Mouse (Mus musculus) cortical plate, adult 2 months (tissue): ENCODE results near the gene Cdh5.

Source experiments
- CTCF ChIP-seq: fragments of 200-500 bp; IDR thresholded peaks from 2 replicates; pipeline ENCODE4 v1.5.1; 2011; ENCODE audit warnings: mild to moderate bottlenecking, control low read depth, low read length; ENCODE audit not compliant: insufficient read depth; ENCODE audit errors: extremely low read depth
- POLR2A ChIP-seq: fragments of 200-500 bp; IDR thresholded peaks from 2 replicates; pipeline ENCODE4 v1.6.1; 2011; ENCODE audit warnings: mild to moderate bottlenecking, low read length, control low read depth; ENCODE audit not compliant: insufficient read depth; ENCODE audit errors: extremely low read depth

DNA sequence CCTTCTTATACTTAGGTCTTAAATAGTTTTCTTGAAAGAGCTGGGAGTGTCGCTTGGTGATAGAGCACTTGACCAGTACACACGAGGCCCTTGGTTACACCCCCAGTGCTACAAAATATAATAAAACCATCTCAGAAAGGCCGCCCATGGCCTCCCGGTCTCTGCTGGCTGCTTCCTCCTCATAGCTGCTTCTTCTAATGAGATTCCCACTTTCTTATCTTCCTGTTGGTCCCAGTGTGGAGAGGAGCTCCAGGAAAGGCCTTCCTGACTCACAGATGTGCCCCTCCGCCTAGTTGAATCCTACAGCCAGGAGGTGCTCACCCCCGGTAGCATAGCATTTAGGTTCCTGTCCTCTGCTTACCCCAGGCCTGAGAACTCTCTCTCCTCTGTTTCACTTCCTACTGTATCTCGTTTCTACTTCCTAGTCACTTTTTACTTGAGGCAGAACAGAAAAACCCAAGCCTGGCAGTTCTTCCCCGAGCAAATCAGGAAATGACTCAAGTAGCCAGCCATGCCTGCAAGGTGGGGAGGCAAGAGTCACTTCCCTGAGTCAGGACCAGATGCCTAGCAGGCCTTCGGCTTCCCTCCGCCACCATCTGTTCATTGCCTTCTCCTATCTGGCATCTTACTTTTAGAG lies 9.2 kb downstream of the Cdh5 start:
- no peak for TF ChIP-seq CTCF
- TF ChIP-seq POLR2A, result no peak
